Mouse (Mus musculus): ENCODE measurements around the gene Cfap300. TPM values are rescaled to one million over a fixed set of nuclear protein-coding genes. Genes with fewer than 3 reads are reported as not detected.
A peak's percentile ranks its signal among the peaks of the same experiment; 100 is the strongest.

The Cfap300 gene
- total and polyA plus RNA-seq, 2 experiments from 2014 or later, result 10.3 to 11.1 TPM

DNA sequence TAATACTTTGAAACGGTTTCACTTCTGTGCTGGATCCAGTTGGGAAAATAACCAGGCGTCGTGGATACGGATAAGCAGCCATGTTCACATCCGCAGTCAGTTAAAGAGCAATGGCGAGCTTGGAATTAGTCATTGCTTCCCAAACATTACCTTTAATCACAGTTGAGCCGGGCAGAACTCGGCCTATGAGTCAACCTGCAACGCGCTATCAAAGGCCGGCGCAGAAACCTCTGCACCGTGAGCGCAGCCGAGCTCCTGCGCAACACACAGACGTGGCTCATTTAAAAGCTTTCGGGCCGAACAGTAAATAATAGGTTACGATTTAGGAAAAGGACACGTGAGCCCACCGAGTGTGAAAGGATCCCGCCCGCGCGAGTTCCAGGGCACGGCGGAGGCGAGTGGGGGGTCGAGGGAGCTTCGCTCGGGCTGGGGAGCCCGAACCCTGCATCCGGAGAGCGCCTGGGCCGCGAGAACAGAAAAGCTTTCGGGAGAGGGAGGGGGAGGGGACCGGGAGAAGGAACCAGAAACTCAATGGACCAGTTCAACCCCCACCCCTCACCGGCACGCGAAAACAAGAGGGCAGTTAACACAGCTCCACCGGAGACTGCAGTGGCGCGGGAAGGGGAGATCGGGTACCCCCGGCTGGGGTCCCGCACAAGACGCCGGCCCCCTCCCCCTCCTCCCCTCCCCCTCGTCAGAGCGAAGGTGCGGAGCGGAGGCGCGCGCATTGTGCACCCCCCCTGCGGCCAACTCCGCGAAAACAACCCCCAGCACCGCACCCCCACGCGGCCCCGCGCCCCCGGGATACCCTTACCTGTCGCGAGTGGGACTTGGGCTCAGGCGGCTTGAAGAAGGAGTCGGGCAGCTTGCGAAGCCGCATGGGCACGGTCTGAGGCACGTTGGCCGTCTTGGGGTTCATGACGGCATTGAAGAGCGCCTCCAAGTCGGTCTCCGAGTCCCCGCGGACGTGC is 39.0 kb downstream of the Cfap300 start:
- peak; percentile 54 for DNase-seq (ENCODE audit: low spot score)
- Histone ChIP-seq H3K27me3 (ENCODE audit: insufficient read depth, low read length) (no peaks in the 10 kb centered on the region), H3K4me1 (ENCODE audit: insufficient read depth, low read length) (no peaks in the 10 kb centered on the region), H3K4me2 (ENCODE audit: low read depth, low read length) (peak overlapping the region; percentile 73), H3K27ac (peak overlapping the region; percentile 87), H3K4me3 (ENCODE audit: low read length) (peak overlapping the region; percentile 76), H3K9me3 (ENCODE audit: low read length) (no peaks in the 10 kb centered on the region), H3K9ac (replicated peaks; ENCODE audit: low read length) (peak overlapping the region; percentile 65), H3K36me3 (ENCODE audit: insufficient read depth, low read length) (no peaks in the 10 kb centered on the region)
- WGBS, result 1% methylated on average over 77 of the region's 82 CpGs
- no peak for TF ChIP-seq CTCF (IDR thresholded peaks at IDR 0.05; ENCODE audit: low read depth)
- ATAC-seq, result peak; percentile 64

DNA sequence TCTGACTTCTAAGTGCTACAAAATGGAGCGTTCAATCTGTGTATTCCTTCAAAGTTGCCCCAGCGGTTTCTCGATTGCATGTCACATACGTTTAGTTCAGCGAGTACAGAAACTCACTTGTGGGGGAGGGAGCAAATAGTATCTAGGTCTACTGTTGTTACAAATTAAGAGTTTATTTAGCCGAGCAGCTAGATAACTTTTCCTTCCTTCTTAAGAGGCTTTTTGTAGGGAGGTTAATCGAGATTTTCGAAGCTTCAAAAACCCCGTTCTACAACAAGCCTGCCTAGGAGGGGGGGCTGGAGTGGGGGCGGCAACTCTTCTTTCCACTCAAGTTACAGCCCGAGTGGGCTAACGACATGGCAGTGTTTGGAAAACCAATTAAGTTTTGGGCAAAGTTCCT is 39.8 kb downstream of the Cfap300 start:
- Histone ChIP-seq H3K4me2 (ENCODE audit: low read depth, low read length) (peak overlapping the region; percentile 73), H3K36me3 (ENCODE audit: insufficient read depth, low read length) (no peaks in the 10 kb centered on the region), H3K4me3 (ENCODE audit: low read length) (peak overlapping the region; percentile 76), H3K27me3 (ENCODE audit: insufficient read depth, low read length) (no peaks in the 10 kb centered on the region), H3K9me3 (ENCODE audit: low read length) (no peaks in the 10 kb centered on the region), H3K4me1 (ENCODE audit: insufficient read depth, low read length) (no peaks in the 10 kb centered on the region), H3K27ac (no peak overlapping the region), H3K9ac (replicated peaks; ENCODE audit: low read length) (peak overlapping the region; percentile 65)
- no peak for ATAC-seq
- DNase-seq (ENCODE audit: low spot score), result peak; percentile 30
- 2% methylated on average over 12 of the region's 12 CpGs for WGBS
- no peak for TF ChIP-seq CTCF (IDR thresholded peaks at IDR 0.05; ENCODE audit: low read depth)

DNA sequence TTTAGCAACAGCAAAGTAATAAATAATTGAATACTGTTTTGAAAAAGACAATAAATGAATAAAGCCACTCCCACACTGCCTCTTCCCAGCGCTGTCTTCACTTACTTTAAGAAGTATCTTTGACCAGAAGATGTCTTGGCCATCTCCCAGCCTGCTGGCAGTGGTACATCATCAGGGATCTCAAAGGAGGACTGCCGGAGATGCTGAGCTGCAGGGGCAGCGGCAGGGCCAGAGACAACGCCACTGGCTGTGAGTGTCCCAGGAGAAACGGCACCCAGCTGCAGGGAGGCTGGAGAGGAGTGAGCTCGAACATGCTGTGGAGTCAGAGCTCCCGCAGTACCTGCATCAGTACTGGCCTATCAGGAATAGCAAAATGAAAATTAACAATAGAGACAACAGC is 41.3 kb downstream of the Cfap300 start:
- Histone ChIP-seq H3K4me2 (ENCODE audit: low read depth, low read length) (peak overlapping the region; percentile 21; the same call in 1 of the 2 replicates), H3K27me3 (ENCODE audit: insufficient read depth, low read length) (no peaks in the 10 kb centered on the region), H3K4me3 (ENCODE audit: low read length) (no peak overlapping the region), H3K36me3 (ENCODE audit: insufficient read depth, low read length) (no peaks in the 10 kb centered on the region), H3K9me3 (ENCODE audit: low read length) (no peaks in the 10 kb centered on the region), H3K9ac (replicated peaks; ENCODE audit: low read length) (no peak overlapping the region), H3K27ac (no peak overlapping the region), H3K4me1 (ENCODE audit: insufficient read depth, low read length) (no peaks in the 10 kb centered on the region)
- 35% methylated on average over 7 of the region's 7 CpGs for WGBS
- ATAC-seq, result no peak
- DNase-seq (ENCODE audit: low spot score), result peak; percentile 10
- no peak for TF ChIP-seq CTCF (IDR thresholded peaks at IDR 0.05; ENCODE audit: low read depth)

DNA sequence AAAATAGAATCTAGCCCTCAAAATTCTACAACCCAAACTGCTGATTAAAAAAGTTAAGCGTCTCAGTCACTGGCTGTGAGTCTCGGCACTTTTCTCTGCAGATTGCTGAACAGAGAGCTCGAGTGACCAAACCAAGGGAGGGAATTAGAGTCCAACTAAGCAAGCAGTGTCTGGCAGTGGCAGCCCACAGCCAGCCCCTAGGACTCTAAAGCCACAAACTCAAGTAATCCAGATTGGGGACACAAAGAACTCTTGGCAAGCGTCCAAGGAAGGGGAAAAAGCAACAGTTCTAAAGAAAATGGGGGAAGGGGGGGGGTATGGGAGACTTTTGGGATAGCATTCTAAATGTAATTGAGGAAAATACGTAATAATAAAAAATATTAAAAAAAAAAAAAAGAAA is 48.3 kb downstream of the Cfap300 start:
- no peak for ATAC-seq
- Histone ChIP-seq H3K9me3 (ENCODE audit: low read length) (no peaks in the 10 kb centered on the region), H3K9ac (replicated peaks; ENCODE audit: low read length) (no peak overlapping the region), H3K27me3 (ENCODE audit: insufficient read depth, low read length) (no peaks in the 10 kb centered on the region), H3K27ac (no peak overlapping the region), H3K4me1 (ENCODE audit: insufficient read depth, low read length) (no peaks in the 10 kb centered on the region), H3K36me3 (ENCODE audit: insufficient read depth, low read length) (no peaks in the 10 kb centered on the region), H3K4me2 (ENCODE audit: low read depth, low read length) (no peak overlapping the region), H3K4me3 (ENCODE audit: low read length) (no peak overlapping the region)
- DNase-seq (ENCODE audit: low spot score), result peak; percentile 73
- WGBS, result 51% methylated on average over 5 of the region's 5 CpGs
- TF ChIP-seq CTCF (IDR thresholded peaks at IDR 0.05; ENCODE audit: low read depth), result no peak

DNA sequence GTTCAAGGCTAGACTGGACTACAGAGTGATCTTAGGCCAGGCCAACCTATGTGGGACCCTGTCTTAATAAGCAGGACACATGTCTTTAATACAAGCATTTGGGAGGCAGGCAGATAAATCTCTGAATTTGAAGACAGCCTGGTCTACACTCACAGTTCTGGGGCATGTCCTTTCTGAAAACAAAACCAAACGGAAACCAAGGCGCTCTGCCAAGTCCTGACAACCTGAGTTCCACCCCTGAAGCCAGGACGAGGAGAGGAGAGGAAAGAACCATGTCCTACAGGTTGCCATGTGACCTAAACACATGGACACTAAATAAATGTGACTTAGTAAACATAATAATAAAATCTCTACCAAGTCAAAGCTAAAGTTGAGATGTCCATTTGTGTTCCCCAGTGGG is 50.0 kb downstream of the Cfap300 start:
- no peak for TF ChIP-seq CTCF (IDR thresholded peaks at IDR 0.05; ENCODE audit: low read depth)
- 68% methylated on average over 3 of the region's 3 CpGs for WGBS
- DNase-seq (ENCODE audit: low spot score), result no peak
- Histone ChIP-seq H3K9ac (replicated peaks; ENCODE audit: low read length) (no peak overlapping the region), H3K4me3 (ENCODE audit: low read length) (no peak overlapping the region), H3K4me2 (ENCODE audit: low read depth, low read length) (no peak overlapping the region), H3K9me3 (ENCODE audit: low read length) (no peaks in the 10 kb centered on the region), H3K27ac (no peak overlapping the region), H3K4me1 (ENCODE audit: insufficient read depth, low read length) (no peaks in the 10 kb centered on the region), H3K36me3 (ENCODE audit: insufficient read depth, low read length) (no peaks in the 10 kb centered on the region), H3K27me3 (ENCODE audit: insufficient read depth, low read length) (no peaks in the 10 kb centered on the region)
- no peak for ATAC-seq

DNA sequence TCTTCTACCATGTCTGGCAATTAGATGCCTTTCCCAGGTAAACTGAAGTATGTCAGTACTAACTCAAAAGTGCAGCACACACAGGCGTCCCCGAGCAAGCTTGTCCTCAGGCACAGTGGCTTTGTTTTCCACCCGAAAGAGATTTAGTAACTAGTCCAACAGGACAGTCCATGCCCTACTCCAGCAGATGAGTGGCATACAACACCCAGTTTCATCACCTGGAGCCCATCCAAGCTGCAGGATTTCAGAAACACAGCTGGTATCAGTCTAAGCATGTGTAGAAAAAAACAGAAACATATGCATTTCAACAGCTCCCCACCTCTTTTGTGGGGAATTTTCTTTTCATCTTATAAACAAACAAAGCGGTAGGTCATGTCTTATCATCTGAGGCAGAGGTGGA is 51.7 kb downstream of the Cfap300 start:
- H3K9me3 ChIP-seq (ENCODE audit: low read length), result no peaks in the 10 kb centered on the region
- no peak overlapping the region for H3K27ac ChIP-seq
- 83% methylated on average over 4 of the region's 4 CpGs for WGBS
- ATAC-seq, result no peak
- H3K9ac ChIP-seq (replicated peaks; ENCODE audit: low read length), result no peak overlapping the region
- H3K4me2 ChIP-seq (ENCODE audit: low read depth, low read length), result no peak overlapping the region
- H3K36me3 ChIP-seq (ENCODE audit: insufficient read depth, low read length), result no peaks in the 10 kb centered on the region
- no peak overlapping the region for H3K4me3 ChIP-seq (ENCODE audit: low read length)
- no peaks in the 10 kb centered on the region for H3K4me1 ChIP-seq (ENCODE audit: insufficient read depth, low read length)
- no peak for TF ChIP-seq CTCF (IDR thresholded peaks at IDR 0.05; ENCODE audit: low read depth)
- no peaks in the 10 kb centered on the region for H3K27me3 ChIP-seq (ENCODE audit: insufficient read depth, low read length)
- no peak for DNase-seq (ENCODE audit: low spot score)

DNA sequence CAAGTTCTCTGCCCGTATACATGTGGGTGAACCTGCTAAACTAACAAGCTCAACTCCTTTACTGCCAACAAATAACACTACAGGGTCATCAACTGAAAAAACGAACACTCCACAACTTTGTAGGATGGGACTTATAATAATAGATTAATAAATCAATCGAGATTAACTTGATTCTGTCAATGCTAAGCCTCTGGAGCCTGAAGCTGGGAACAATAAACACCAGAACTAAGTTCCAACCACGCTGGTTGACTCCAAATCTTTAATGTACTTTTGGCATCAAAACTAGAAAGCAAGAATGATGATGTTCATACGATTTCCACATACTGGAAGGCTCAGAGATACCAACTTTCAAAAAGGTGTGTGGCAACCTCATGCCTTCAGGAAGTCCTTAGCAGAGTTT is 55.5 kb downstream of the Cfap300 start:
- H3K9ac ChIP-seq (replicated peaks; ENCODE audit: low read length), result no peak overlapping the region
- DNase-seq (ENCODE audit: low spot score) (no peak), ATAC-seq (no peak)
- H3K4me2 ChIP-seq (ENCODE audit: low read depth, low read length), result no peak overlapping the region
- no peak overlapping the region for H3K4me3 ChIP-seq (ENCODE audit: low read length)
- TF ChIP-seq CTCF (IDR thresholded peaks at IDR 0.05; ENCODE audit: low read depth), result no peak
- H3K9me3 ChIP-seq (ENCODE audit: low read length), result no peaks in the 10 kb centered on the region
- H3K27ac ChIP-seq, result no peak overlapping the region
- H3K36me3 ChIP-seq (ENCODE audit: insufficient read depth, low read length), result no peaks in the 10 kb centered on the region
- no peaks in the 10 kb centered on the region for H3K4me1 ChIP-seq (ENCODE audit: insufficient read depth, low read length)
- WGBS, result 79% methylated on average over 5 of the region's 5 CpGs
- no peaks in the 10 kb centered on the region for H3K27me3 ChIP-seq (ENCODE audit: insufficient read depth, low read length)
